Mouse (Mus musculus) gonadal fat pad, adult 2 months (tissue): ENCODE results near the gene Sat1. TPM values are rescaled to one million over a fixed set of nuclear protein-coding genes. Genes with fewer than 3 reads are reported as not detected.

Experiments
- DNase-seq: peaks from one replicate; pipeline ENCODE4 v3.0.0-alpha.2; 2012; ENCODE audit warnings: low read depth
- polyA plus RNA-seq: library from polyadenylated mRNA; depleted of rRNA; stranded (reverse); fragments of >200 nt; gene quantifications from 2 replicates; pipeline ENCODE4 v1.2.3, GENCODE M21; 2012; rRNA removed

Sat1 gene
- polyA plus RNA-seq, 1 experiment = 201 TPM

GRCm38 (mm10) chrX:155166313-155166712 lies 49.9 kb downstream of the Sat1 start:
- no peak for DNase-seq

- DNase-seq = no peak
Measured at GRCm38 (mm10) chrX:155163553-155163952, 52.7 kb downstream of the Sat1 start.

Other genes with a start within 250 kb of the Sat1 start
- gene Magea8, start 220.6 kb downstream of the Sat1 start, polyA plus RNA-seq = not detected in 2 replicates
- not detected in 2 replicates for gene Magea5, start 153.3 kb downstream of the Sat1 start, polyA plus RNA-seq
- gene Magea1, start 126.7 kb downstream of the Sat1 start, polyA plus RNA-seq = not detected in 2 replicates
- not detected in 2 replicates for gene Magea2, start 122.8 kb downstream of the Sat1 start, polyA plus RNA-seq
- gene Cldn34b2, start 88.0 kb downstream of the Sat1 start, polyA plus RNA-seq = 0.23 TPM in 1 of 2 replicates, not detected in the other
- gene Acot9, start 46.0 kb upstream of the Sat1 start, polyA plus RNA-seq = 44.2 and 54.5 TPM in 2 replicates
- gene Prdx4, start 124.3 kb upstream of the Sat1 start, polyA plus RNA-seq = 54.0 and 54.9 TPM in 2 replicates